Mouse (Mus musculus): Measurements from ENCODE around the gene Dapk2. TPM values are rescaled to one million over a fixed set of nuclear protein-coding genes. Genes with fewer than 3 reads are reported as not detected.

Dapk2 gene
- total and polyA plus RNA-seq, 2 experiments from 2014 or later: 0.58 to 1.1 TPM

- no peak overlapping the region for H3K4me2 ChIP-seq (ENCODE audit: low read depth, low read length, poor library complexity, severe bottlenecking)
- H3K4me3 ChIP-seq (ENCODE audit: low read depth, low read length): no peak overlapping the region
- TF ChIP-seq CTCF (IDR thresholded peaks at IDR 0.05): no peak
- H3K27ac ChIP-seq (ENCODE audit: low read depth, low read length): no peak overlapping the region
- peak; percentile 60 for DNase-seq (ENCODE audit: low spot score)
- H3K27me3 ChIP-seq (ENCODE audit: insufficient read depth, low read length): no peaks in the 10 kb centered on the region
- H3K4me1 ChIP-seq (ENCODE audit: insufficient read depth, low read length): no peaks in the 10 kb centered on the region
- ATAC-seq (ENCODE audit: low FRiP score): no peak
- WGBS: 91% methylated on average over 6 of the region's 6 CpGs
- H3K36me3 ChIP-seq (ENCODE audit: insufficient read depth, low read length): no peaks in the 10 kb centered on the region
- no peaks in the 10 kb centered on the region for H3K9me3 ChIP-seq (ENCODE audit: low read length)
- H3K9ac ChIP-seq (replicated peaks; ENCODE audit: low read length, poor library complexity, severe bottlenecking): no peak overlapping the region
These were observed 91.3 kb downstream of the Dapk2 start for GRCm38 (mm10) chr9:66249281-66249680.

- ATAC-seq (ENCODE audit: low FRiP score) (no peak), DNase-seq (ENCODE audit: low spot score) (no peak)
- H3K27ac ChIP-seq (ENCODE audit: low read depth, low read length): no peak overlapping the region
- no peaks in the 10 kb centered on the region for H3K9me3 ChIP-seq (ENCODE audit: low read length)
- H3K27me3 ChIP-seq (ENCODE audit: insufficient read depth, low read length): no peaks in the 10 kb centered on the region
- no peak overlapping the region for H3K9ac ChIP-seq (replicated peaks; ENCODE audit: low read length, poor library complexity, severe bottlenecking)
- H3K4me2 ChIP-seq (ENCODE audit: low read depth, low read length, poor library complexity, severe bottlenecking): no peak overlapping the region
- 49% methylated on average over 6 of the region's 6 CpGs for WGBS
- H3K36me3 ChIP-seq (ENCODE audit: insufficient read depth, low read length): no peaks in the 10 kb centered on the region
- no peak overlapping the region for H3K4me3 ChIP-seq (ENCODE audit: low read depth, low read length)
- TF ChIP-seq CTCF (IDR thresholded peaks at IDR 0.05): no peak
- H3K4me1 ChIP-seq (ENCODE audit: insufficient read depth, low read length): no peaks in the 10 kb centered on the region
These were observed 93.2 kb downstream of the Dapk2 start for GRCm38 (mm10) chr9:66251159-66251691.

DNA sequence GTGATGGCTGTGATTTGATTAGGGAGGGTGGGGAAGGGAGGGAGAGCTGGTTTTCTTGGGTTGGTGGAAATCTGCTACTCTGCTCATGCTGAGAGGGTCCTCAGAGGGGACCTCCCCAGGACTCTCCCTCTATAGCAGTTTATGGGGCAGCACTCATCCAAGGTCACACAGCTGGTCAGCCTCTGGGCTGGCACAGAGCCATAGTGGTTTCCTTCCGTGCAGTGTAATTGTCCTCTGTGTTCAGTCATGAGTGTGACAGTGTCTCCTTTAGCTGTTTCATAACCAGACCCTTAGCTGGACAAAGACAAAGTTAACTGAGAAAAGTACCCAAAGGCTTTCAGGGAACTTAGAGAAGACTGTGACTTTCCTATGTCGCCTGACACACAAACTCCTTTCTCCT, 103.7 kb downstream of the Dapk2 start:
- no peak for ATAC-seq (ENCODE audit: low FRiP score)
- Histone ChIP-seq H3K9me3 (ENCODE audit: low read length) (no peaks in the 10 kb centered on the region), H3K9ac (replicated peaks; ENCODE audit: low read length, poor library complexity, severe bottlenecking) (no peak overlapping the region), H3K4me1 (ENCODE audit: insufficient read depth, low read length) (no peaks in the 10 kb centered on the region), H3K36me3 (ENCODE audit: insufficient read depth, low read length) (no peaks in the 10 kb centered on the region), H3K27ac (ENCODE audit: low read depth, low read length) (no peak overlapping the region), H3K4me2 (ENCODE audit: low read depth, low read length, poor library complexity, severe bottlenecking) (no peak overlapping the region), H3K27me3 (ENCODE audit: insufficient read depth, low read length) (no peaks in the 10 kb centered on the region), H3K4me3 (ENCODE audit: low read depth, low read length) (no peak overlapping the region)
- no peak for DNase-seq (ENCODE audit: low spot score)
- TF ChIP-seq CTCF (IDR thresholded peaks at IDR 0.05): no peak
- 82% methylated on average over 2 of the region's 2 CpGs for WGBS

- ATAC-seq (ENCODE audit: low FRiP score) (no peak), DNase-seq (ENCODE audit: low spot score) (no peak)
- no peak overlapping the region for H3K4me3 ChIP-seq (ENCODE audit: low read depth, low read length)
- H3K27me3 ChIP-seq (ENCODE audit: insufficient read depth, low read length): no peaks in the 10 kb centered on the region
- no peak overlapping the region for H3K4me2 ChIP-seq (ENCODE audit: low read depth, low read length, poor library complexity, severe bottlenecking)
- no peak for TF ChIP-seq CTCF (IDR thresholded peaks at IDR 0.05)
- H3K4me1 ChIP-seq (ENCODE audit: insufficient read depth, low read length): no peaks in the 10 kb centered on the region
- H3K36me3 ChIP-seq (ENCODE audit: insufficient read depth, low read length): no peaks in the 10 kb centered on the region
- H3K9me3 ChIP-seq (ENCODE audit: low read length): no peaks in the 10 kb centered on the region
- no peak overlapping the region for H3K27ac ChIP-seq (ENCODE audit: low read depth, low read length)
- WGBS: 94% methylated on average over 2 of the region's 2 CpGs
- no peak overlapping the region for H3K9ac ChIP-seq (replicated peaks; ENCODE audit: low read length, poor library complexity, severe bottlenecking)
These were observed 105.7 kb downstream of the Dapk2 start for GRCm38 (mm10) chr9:66263701-66264100.

DNA sequence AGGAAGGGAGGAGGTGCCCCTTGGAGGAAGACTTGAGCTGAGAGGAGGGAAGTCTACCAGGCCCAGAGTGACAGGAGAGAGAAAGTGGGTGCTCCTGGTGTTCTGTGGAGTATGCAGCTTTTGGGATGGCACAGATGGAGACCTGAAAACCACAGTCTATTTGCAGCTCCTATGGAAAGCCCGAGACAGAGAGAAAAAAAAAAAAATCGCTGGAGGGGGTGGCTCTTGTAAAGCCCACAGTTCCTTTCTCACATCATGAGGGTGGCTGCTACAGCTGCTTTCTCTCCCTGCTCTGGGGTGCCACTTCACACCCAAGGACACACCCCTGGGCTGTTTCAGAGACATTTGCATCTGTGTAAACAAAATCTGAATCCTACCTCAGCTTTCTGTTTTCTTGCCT, 107.6 kb downstream of the Dapk2 start:
- Histone ChIP-seq H3K9ac (replicated peaks; ENCODE audit: low read length, poor library complexity, severe bottlenecking) (no peak overlapping the region), H3K27me3 (ENCODE audit: insufficient read depth, low read length) (no peaks in the 10 kb centered on the region), H3K36me3 (ENCODE audit: insufficient read depth, low read length) (no peaks in the 10 kb centered on the region), H3K27ac (ENCODE audit: low read depth, low read length) (no peak overlapping the region), H3K4me1 (ENCODE audit: insufficient read depth, low read length) (no peaks in the 10 kb centered on the region), H3K9me3 (ENCODE audit: low read length) (no peaks in the 10 kb centered on the region), H3K4me3 (ENCODE audit: low read depth, low read length) (no peak overlapping the region), H3K4me2 (ENCODE audit: low read depth, low read length, poor library complexity, severe bottlenecking) (no peak overlapping the region)
- WGBS: 66% methylated on average over 2 of the region's 2 CpGs
- ATAC-seq (ENCODE audit: low FRiP score) (no peak), DNase-seq (ENCODE audit: low spot score) (no peak)
- TF ChIP-seq CTCF (IDR thresholded peaks at IDR 0.05): no peak

DNA sequence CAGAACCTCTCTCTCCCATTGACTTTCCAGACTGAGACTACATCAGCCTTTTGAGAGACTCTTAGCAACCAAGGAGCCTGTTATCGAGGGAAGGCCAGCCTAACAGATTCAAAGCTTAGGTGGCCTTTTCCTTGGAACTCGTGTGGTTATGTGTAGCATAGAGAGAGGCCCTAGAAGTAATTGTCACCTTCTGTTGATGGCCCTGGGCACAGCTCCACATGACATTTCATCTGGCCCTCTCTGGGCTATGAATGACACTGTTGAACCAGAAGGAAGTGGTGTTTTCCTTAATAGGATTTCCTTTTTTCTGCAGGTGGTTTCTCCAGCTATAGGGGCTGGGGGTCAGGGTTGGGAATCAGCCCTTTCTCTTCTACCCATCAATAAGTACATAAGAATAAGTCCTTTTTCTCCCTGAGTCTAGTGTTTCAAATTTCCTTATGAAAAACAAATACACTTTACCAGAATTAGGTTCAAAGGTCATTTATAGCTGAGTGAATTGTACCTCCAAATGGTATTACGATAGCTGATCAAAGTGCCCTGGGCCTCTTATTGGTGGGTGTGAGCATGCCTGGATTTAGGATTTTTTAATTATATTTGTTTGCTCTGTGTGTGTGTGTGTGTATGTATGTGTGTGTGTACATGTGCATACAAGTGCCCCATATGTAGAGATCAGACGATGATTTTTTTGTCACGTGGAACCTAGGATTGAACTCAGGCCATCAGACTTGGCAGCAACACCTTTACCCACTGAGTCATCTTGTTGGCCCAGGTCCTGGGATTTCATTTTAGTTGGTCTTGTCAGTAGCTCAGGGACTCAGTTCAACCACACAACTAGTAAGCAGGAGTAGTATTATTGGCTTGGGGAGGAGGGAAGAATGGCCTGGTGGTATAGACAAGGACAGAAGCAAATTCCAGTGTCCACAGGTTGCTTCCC, 108.5 kb downstream of the Dapk2 start:
- Histone ChIP-seq H3K4me3 (ENCODE audit: low read depth, low read length) (no peak overlapping the region), H3K4me1 (ENCODE audit: insufficient read depth, low read length) (no peaks in the 10 kb centered on the region), H3K4me2 (ENCODE audit: low read depth, low read length, poor library complexity, severe bottlenecking) (no peak overlapping the region), H3K9ac (replicated peaks; ENCODE audit: low read length, poor library complexity, severe bottlenecking) (no peak overlapping the region), H3K36me3 (ENCODE audit: insufficient read depth, low read length) (no peaks in the 10 kb centered on the region), H3K27ac (ENCODE audit: low read depth, low read length) (no peak overlapping the region), H3K9me3 (ENCODE audit: low read length) (no peaks in the 10 kb centered on the region), H3K27me3 (ENCODE audit: insufficient read depth, low read length) (no peaks in the 10 kb centered on the region)
- 67% methylated on average over 5 of the region's 5 CpGs for WGBS
- ATAC-seq (ENCODE audit: low FRiP score) (no peak), DNase-seq (ENCODE audit: low spot score) (no peak)
- TF ChIP-seq CTCF (IDR thresholded peaks at IDR 0.05): no peak

Data from midbrain, postnatal 0 days (tissue).